Mouse (Mus musculus) erythroblast, embryonic 14.5 days (primary cell): ENCODE results near the gene Cadps2.

Experiments used
- GATA1 ChIP-seq: IDR thresholded peaks from 2 replicates; pipeline ENCODE4 v1.6.1; 2012; ENCODE audit warnings: low read length, inconsistent platforms, mixed read lengths
- TAL1 ChIP-seq: IDR thresholded peaks from 3 replicates; pipeline ENCODE4 v1.6.1; 2012; ENCODE audit warnings: low read length, inconsistent platforms, mixed read lengths

GRCm38 (mm10) chr6:23572401-23572800, 266.8 kb downstream of the Cadps2 start:
- TF ChIP-seq TAL1 (no peak), GATA1 (no peak)
